Mouse (Mus musculus) 416B (cell line): ENCODE results near the gene Nrxn3.

ENCODE experiments used
- DNase-seq: peaks from one replicate; pipeline ENCODE4 v3.0.0; 2011; ENCODE audit warnings: low read depth

Nrxn3 gene

DNA sequence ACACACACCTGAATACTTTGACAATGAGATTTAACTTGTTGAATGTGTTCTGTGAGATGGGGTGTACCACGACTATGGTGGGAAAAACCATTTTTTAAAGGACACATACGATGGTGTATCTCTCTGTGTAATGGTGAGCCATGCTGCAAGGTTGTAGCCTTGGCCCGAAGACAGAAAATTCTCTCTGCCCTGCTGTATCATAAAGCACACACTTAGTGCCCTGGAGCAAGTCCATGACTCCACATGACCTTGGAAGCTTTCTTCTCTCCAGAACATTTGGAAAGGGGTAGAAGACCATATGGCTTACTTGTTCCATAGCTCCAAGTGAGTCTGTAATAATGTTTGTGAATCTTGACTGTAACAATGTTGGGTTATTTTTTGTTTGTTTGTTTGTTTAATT is 1609.8 kb downstream of the Nrxn3 start:
- no peak for DNase-seq

GRCm38 (mm10) chr12:90337496-90338228 is 1615.0 kb downstream of the Nrxn3 start:
- DNase-seq: no peak

GRCm38 (mm10) chr12:90338229-90338557 is 1615.5 kb downstream of the Nrxn3 start:
- no peak for DNase-seq
